Mouse (Mus musculus): ENCODE measurements at regions not wholly inside any gene's neighbourhood (a gene's known extent, or its start where the extent isn't known, plus 50 kb on each side); places are given as distances from the start of the nearest gene placed in this dataset.

DNA sequence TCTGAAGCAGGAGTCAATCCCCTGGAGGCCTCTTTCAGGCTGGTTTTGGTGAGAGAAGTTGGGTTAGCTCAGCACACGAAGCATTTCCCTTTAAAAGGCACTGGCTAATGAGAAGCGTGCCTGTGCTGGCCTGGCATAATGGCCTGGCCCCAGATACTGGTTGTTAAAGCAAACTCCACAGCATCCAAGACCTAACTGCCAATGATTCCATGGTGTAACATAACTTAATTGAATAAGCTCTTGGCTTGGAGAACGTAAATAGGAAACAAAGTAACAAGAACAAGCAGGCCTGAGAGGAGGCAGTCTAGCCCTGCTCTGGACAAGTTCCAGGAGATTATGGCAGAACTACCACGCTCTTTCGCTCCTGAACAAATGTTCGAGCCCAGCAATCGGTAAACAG is 133.2 kb upstream of the Lrig3 start:
- no peak for TF ChIP-seq GATA1 (IDR thresholded peaks at IDR 0.05; ENCODE audit: borderline replicate concordance, low read length)
- no peak for TF ChIP-seq FLI1 (IDR thresholded peaks at IDR 0.05; ENCODE audit: low read length)
